Mouse (Mus musculus): ENCODE results near the gene Pemt. TPM values are rescaled to one million over a fixed set of nuclear protein-coding genes. Genes with fewer than 3 reads are reported as not detected.

The Pemt gene
- polyA plus RNA-seq, 1 experiment: 41.5 TPM

DNA sequence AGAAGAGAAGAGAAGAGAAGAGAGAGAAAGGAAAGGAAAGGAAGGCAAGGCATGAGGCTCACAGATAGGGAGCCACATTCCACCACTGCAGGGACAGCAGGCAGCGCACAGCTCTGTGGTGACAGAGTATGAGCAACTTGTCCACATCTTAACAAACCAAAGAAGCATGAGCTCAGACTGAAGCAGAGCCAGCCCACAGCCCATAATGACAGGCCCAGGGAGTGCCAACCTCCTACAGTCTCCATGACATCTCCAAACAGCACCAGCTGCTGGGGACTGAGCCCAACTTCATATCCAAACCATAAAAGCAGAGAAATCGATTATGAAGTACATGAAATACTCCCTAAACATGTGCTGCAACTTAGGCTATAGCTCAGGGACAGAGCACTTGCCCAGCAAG, 11.7 kb upstream of the Pemt start:
- Histone ChIP-seq H3K27me3 (ENCODE audit: control insufficient read depth, insufficient read depth, low read length) (no peaks in the 10 kb centered on the region), H3K4me3 (ENCODE audit: control insufficient read depth, low read depth, low read length) (no peak overlapping the region), H3K4me1 (ENCODE audit: control insufficient read depth, insufficient read depth, low read length) (no peaks in the 10 kb centered on the region), H3K36me3 (ENCODE audit: control insufficient read depth, insufficient read depth, low read length) (no peaks in the 10 kb centered on the region), H3K27ac (ENCODE audit: control insufficient read depth, insufficient read depth, low read depth, low read length) (no peak overlapping the region)
- TF ChIP-seq CTCF (IDR thresholded peaks at IDR 0.05; ENCODE audit: control insufficient read depth, insufficient read depth, insufficient replicate concordance, low read depth, low read length) (no peak), POLR2A (IDR thresholded peaks at IDR 0.05; ENCODE audit: control insufficient read depth, low read depth, low read length) (no peak)

DNA sequence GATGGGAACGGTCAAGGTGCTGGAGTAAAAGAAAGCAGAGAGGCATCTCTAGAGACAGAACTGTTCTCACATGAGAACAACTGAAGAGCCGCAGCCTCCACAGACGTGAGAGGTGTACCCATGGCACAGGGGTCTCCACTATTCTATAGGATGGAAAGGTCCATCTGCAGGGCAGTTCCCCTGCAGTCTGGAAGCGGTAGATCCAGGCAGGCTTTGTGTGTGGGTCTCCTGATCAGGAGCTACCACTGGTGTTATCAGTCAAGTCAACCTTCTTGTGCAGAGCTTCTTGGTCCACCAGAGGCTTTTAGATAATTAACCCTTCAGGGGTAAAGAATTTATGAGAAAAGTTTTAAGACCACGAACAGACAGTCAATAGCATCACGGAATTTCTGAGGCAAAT, 10.2 kb upstream of the Pemt start:
- Histone ChIP-seq H3K36me3 (ENCODE audit: control insufficient read depth, insufficient read depth, low read length) (no peaks in the 10 kb centered on the region), H3K4me3 (ENCODE audit: control insufficient read depth, low read depth, low read length) (no peak overlapping the region), H3K27me3 (ENCODE audit: control insufficient read depth, insufficient read depth, low read length) (no peaks in the 10 kb centered on the region), H3K27ac (ENCODE audit: control insufficient read depth, insufficient read depth, low read depth, low read length) (no peak overlapping the region), H3K4me1 (ENCODE audit: control insufficient read depth, insufficient read depth, low read length) (no peaks in the 10 kb centered on the region)
- TF ChIP-seq POLR2A (IDR thresholded peaks at IDR 0.05; ENCODE audit: control insufficient read depth, low read depth, low read length): no peak
- TF ChIP-seq CTCF (IDR thresholded peaks at IDR 0.05; ENCODE audit: control insufficient read depth, insufficient read depth, insufficient replicate concordance, low read depth, low read length): no peak

DNA sequence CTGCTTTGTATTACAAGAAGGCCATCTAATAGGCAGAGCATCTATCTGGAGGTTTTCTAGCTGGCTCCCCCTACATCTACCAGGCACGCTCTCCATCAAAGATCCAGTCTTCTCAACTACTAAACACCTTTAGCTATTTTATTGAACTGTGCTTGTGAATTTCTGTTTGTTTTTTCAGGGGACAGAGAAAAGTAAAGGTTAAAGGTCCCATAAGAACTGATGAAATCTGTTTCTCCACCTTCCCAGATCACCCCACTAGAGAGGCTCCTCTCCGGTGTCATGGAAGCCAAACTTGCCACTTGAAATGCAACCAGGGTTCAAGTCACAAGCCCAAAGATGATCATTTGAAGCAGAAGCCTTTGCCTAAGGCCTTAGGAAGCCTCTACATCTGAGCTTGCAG, 2.6 kb upstream of the Pemt start:
- H3K27ac ChIP-seq (ENCODE audit: control insufficient read depth, insufficient read depth, low read depth, low read length): no peak overlapping the region
- no peaks in the 10 kb centered on the region for H3K36me3 ChIP-seq (ENCODE audit: control insufficient read depth, insufficient read depth, low read length)
- no peaks in the 10 kb centered on the region for H3K27me3 ChIP-seq (ENCODE audit: control insufficient read depth, insufficient read depth, low read length)
- H3K4me1 ChIP-seq (ENCODE audit: control insufficient read depth, insufficient read depth, low read length): peaks cover 6% of the 10 kb centered on the region
- no peak overlapping the region for H3K4me3 ChIP-seq (ENCODE audit: control insufficient read depth, low read depth, low read length)
- no peak for TF ChIP-seq POLR2A (IDR thresholded peaks at IDR 0.05; ENCODE audit: control insufficient read depth, low read depth, low read length)
- no peak for TF ChIP-seq CTCF (IDR thresholded peaks at IDR 0.05; ENCODE audit: control insufficient read depth, insufficient read depth, insufficient replicate concordance, low read depth, low read length)

DNA sequence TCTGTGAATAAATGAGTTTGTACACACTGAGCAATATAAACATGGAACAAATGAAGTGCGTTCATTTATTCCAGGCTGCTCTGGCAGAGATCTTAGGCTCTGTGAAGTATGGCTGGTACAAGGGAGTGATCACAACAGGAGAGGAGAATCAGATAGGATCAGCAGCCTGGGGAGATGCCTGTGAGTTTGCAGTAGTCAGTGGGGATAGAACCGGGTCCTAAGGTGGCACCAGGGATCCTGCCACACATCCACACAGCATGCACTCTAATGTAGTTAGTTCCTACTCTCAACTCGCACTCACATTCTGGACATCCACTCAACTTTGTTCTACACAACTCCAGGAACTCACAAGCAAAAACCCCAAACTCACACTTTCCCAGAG, 622 bp downstream of the Pemt start:
- TF ChIP-seq POLR2A (IDR thresholded peaks at IDR 0.05; ENCODE audit: control insufficient read depth, low read depth, low read length) (no peak), CTCF (IDR thresholded peaks at IDR 0.05; ENCODE audit: control insufficient read depth, insufficient read depth, insufficient replicate concordance, low read depth, low read length) (no peak)
- H3K27me3 ChIP-seq (ENCODE audit: control insufficient read depth, insufficient read depth, low read length): no peaks in the 10 kb centered on the region
- peak overlapping the region; percentile 80 for H3K27ac ChIP-seq (ENCODE audit: control insufficient read depth, insufficient read depth, low read depth, low read length)
- H3K4me1 ChIP-seq (ENCODE audit: control insufficient read depth, insufficient read depth, low read length): peaks cover 6% of the 10 kb centered on the region
- no peaks in the 10 kb centered on the region for H3K36me3 ChIP-seq (ENCODE audit: control insufficient read depth, insufficient read depth, low read length)
- H3K4me3 ChIP-seq (ENCODE audit: control insufficient read depth, low read depth, low read length): peak overlapping the region; percentile 95

DNA sequence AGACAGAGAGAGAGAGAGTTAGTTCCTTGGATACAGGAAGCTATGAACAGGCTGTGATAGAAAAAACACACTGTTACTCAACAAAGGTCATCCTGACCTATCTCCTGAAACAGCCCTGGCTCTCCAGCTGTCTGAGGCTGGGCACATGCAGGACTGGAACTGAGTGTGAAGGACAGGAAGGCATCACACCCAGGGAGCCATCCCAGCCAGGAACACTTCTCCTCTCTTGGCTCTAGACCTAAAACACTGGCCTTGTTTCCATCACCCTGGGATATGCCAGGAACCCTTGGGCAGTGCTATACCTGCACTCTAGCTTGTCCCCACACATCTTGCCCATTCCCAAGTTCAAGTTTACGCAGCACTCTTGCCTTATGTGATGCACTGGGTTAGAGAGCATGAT, 1.5 kb downstream of the Pemt start:
- Histone ChIP-seq H3K4me1 (ENCODE audit: control insufficient read depth, insufficient read depth, low read length) (peaks cover 6% of the 10 kb centered on the region), H3K4me3 (ENCODE audit: control insufficient read depth, low read depth, low read length) (no peak overlapping the region), H3K27ac (ENCODE audit: control insufficient read depth, insufficient read depth, low read depth, low read length) (no peak overlapping the region), H3K27me3 (ENCODE audit: control insufficient read depth, insufficient read depth, low read length) (no peaks in the 10 kb centered on the region), H3K36me3 (ENCODE audit: control insufficient read depth, insufficient read depth, low read length) (no peaks in the 10 kb centered on the region)
- TF ChIP-seq CTCF (IDR thresholded peaks at IDR 0.05; ENCODE audit: control insufficient read depth, insufficient read depth, insufficient replicate concordance, low read depth, low read length) (no peak), POLR2A (IDR thresholded peaks at IDR 0.05; ENCODE audit: control insufficient read depth, low read depth, low read length) (no peak)

DNA sequence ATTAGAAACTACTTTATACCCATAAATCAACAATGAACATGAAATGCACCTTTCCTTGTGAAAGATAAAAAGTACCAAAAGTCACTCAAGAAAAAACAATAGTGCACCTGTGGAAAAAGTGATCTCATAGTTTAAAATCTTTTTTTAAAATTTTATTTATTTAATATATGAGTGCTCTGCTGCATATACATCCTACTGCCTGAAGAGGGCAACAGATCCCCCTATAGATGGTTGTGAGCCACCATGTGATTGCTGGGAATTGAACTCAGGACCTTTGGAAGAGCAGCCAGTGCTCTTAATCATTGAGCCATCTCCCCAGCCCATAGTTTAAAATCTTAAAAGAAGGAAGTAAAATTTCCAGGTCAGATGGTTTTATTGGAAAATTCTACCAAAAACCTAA, 4.0 kb downstream of the Pemt start:
- TF ChIP-seq POLR2A (IDR thresholded peaks at IDR 0.05; ENCODE audit: control insufficient read depth, low read depth, low read length): no peak
- TF ChIP-seq CTCF (IDR thresholded peaks at IDR 0.05; ENCODE audit: control insufficient read depth, insufficient read depth, insufficient replicate concordance, low read depth, low read length): no peak
- Histone ChIP-seq H3K27ac (ENCODE audit: control insufficient read depth, insufficient read depth, low read depth, low read length) (no peak overlapping the region), H3K4me3 (ENCODE audit: control insufficient read depth, low read depth, low read length) (no peak overlapping the region), H3K4me1 (ENCODE audit: control insufficient read depth, insufficient read depth, low read length) (peaks cover 6% of the 10 kb centered on the region), H3K27me3 (ENCODE audit: control insufficient read depth, insufficient read depth, low read length) (no peaks in the 10 kb centered on the region), H3K36me3 (ENCODE audit: control insufficient read depth, insufficient read depth, low read length) (no peaks in the 10 kb centered on the region)

DNA sequence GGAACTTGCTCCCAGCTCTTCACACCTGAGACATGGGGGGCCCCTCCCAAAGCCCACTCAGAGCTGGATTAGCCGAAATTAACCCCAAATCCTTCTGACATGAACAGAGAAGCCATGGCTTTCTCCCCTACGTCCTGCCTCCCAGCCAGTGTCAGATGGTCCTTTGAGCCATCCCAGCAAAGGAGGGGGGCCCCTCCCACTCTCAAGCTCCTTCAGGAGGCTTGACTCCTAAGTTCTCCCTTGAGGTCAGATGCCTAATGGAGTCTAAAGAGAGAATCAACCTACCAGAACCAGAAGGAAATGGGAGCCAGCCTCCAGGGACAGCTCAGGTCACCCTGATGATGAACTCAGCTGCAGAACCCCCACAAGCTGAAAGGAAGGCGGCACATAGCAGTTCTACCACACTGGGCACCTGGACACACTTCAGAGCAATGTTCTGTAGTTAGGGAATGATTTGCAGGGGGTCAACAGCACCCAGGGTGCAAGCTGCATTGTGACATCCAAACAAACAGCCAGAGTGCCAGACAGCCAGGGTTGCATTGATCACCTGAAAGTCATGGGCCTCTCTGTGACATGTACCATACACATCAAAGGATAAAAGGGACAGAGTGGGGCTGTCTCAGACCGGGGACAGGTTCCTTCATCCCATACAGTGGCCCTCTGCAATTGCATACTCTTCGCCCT, 9.6 kb downstream of the Pemt start:
- no peaks in the 10 kb centered on the region for H3K4me1 ChIP-seq (ENCODE audit: control insufficient read depth, insufficient read depth, low read length)
- H3K36me3 ChIP-seq (ENCODE audit: control insufficient read depth, insufficient read depth, low read length): no peaks in the 10 kb centered on the region
- no peaks in the 10 kb centered on the region for H3K27me3 ChIP-seq (ENCODE audit: control insufficient read depth, insufficient read depth, low read length)
- no peak for TF ChIP-seq POLR2A (IDR thresholded peaks at IDR 0.05; ENCODE audit: control insufficient read depth, low read depth, low read length)
- no peak overlapping the region for H3K27ac ChIP-seq (ENCODE audit: control insufficient read depth, insufficient read depth, low read depth, low read length)
- H3K4me3 ChIP-seq (ENCODE audit: control insufficient read depth, low read depth, low read length): no peak overlapping the region

Measured in testis, adult 2 months (tissue).